Mouse (Mus musculus) bone marrow, adult 2 months (tissue): ENCODE measurements around the gene Nrl.

Experiments used
- CTCF ChIP-seq: fragments of 200-500 bp; IDR thresholded peaks from 2 replicates; pipeline ENCODE4 v1.5.1; 2011; ENCODE audit warnings: low read length, control low read depth; ENCODE audit not compliant: control insufficient read depth, insufficient read depth
- POLR2A ChIP-seq: fragments of 200-500 bp; IDR thresholded peaks from 2 replicates; pipeline ENCODE4 v1.6.1; 2011; ENCODE audit warnings: low read depth, mild to moderate bottlenecking, control low read depth, low read length, borderline replicate concordance; ENCODE audit not compliant: control insufficient read depth

- TF ChIP-seq POLR2A (no peak), CTCF (no peak)
These were observed 47.0 kb downstream of the Nrl start for GRCm38 (mm10) chr14:55477829-55478228.
